Mouse (Mus musculus) forebrain, embryonic 11.5 days (tissue): ENCODE measurements around the gene Dennd2a. TPM values are rescaled to one million over a fixed set of nuclear protein-coding genes. Genes with fewer than 3 reads are reported as not detected.
A peak's percentile ranks its signal among the peaks of the same experiment; 100 is the strongest.
"Not testable (repeated sequence)": the region's sequence is repeated elsewhere in the genome, so short reads cannot be mapped to it uniquely, and the experiment has no call there.

ENCODE experiments used
- ATAC-seq: fragments of 200-750 bp; cut with Nextera tagmentation; replicated peaks from 2 replicates; pipeline ENCODE4 v1.8.0; 2017; ENCODE audit warnings: moderate TSS enrichment; ENCODE audit not compliant: low FRiP score
- DNase-seq: peaks from one replicate; pipeline ENCODE4 v3.0.0-alpha.2; 2017; ENCODE audit warnings: low spot score
- H3K27ac ChIP-seq: fragments of 300-500 bp; sonication (generic); 2 replicates; pipeline ENCODE4 v1.5.1; 2014; ENCODE audit warnings: low read depth, low read length
- H3K27me3 ChIP-seq: fragments of 300-500 bp; sonication (generic); 2 replicates; pipeline ENCODE4 v1.6.1; 2014; ENCODE audit warnings: mild to moderate bottlenecking, low read length, mixed read lengths; ENCODE audit not compliant: control insufficient read depth, insufficient read depth
- H3K36me3 ChIP-seq: fragments of 300-500 bp; sonication (generic); 2 replicates; pipeline ENCODE4 v1.6.1; 2014; ENCODE audit warnings: mild to moderate bottlenecking, low read length, moderate library complexity, mixed read lengths; ENCODE audit not compliant: control insufficient read depth, insufficient read depth
- H3K4me1 ChIP-seq: fragments of 300-500 bp; sonication (generic); replicated peaks from 2 replicates; pipeline ENCODE4 v1.6.1; 2014; ENCODE audit warnings: low read length, mixed read lengths; ENCODE audit not compliant: control insufficient read depth, insufficient read depth
- H3K4me2 ChIP-seq: fragments of 300-500 bp; sonication (generic); 2 replicates; pipeline ENCODE4 v1.6.1; 2014; ENCODE audit warnings: low read depth, mild to moderate bottlenecking, low read length, moderate library complexity, mixed read lengths; ENCODE audit not compliant: severe bottlenecking
- H3K4me3 ChIP-seq: fragments of 300-500 bp; sonication (generic); 2 replicates; pipeline ENCODE4 v1.5.1; 2014; ENCODE audit warnings: low read depth, low read length
- H3K9ac ChIP-seq: fragments of 300-500 bp; sonication (generic); 2 replicates; pipeline ENCODE4 v1.6.1; 2014; ENCODE audit warnings: low read length
- H3K9me3 ChIP-seq: fragments of 300-500 bp; sonication (generic); 2 replicates; pipeline ENCODE4 v1.6.1; 2016; ENCODE audit warnings: low read length, mixed read lengths; ENCODE audit not compliant: control insufficient read depth
- WGBS: fragments of 180-500 bp; shearing (Covaris S2); extraction: QIAGEN DNeasy Blood & Tissue Kit; methylation state at CpG from one replicate; pipeline ENCODE4 v1.1.7; 2014; 5-methylcytosine and 5-hydroxymethylcytosine counted together
- polyA plus RNA-seq: library from polyadenylated mRNA; unstranded; fragments of >200 nt; fragmentation: Nextera tagmentation; extraction: Ambion mirVana; gene quantifications from 2 replicates; pipeline ENCODE4 v1.2.1, GENCODE M21; 2014

Dennd2a gene
- polyA plus RNA-seq, 1 experiment from 2014 or later: 42.5 TPM

DNA sequence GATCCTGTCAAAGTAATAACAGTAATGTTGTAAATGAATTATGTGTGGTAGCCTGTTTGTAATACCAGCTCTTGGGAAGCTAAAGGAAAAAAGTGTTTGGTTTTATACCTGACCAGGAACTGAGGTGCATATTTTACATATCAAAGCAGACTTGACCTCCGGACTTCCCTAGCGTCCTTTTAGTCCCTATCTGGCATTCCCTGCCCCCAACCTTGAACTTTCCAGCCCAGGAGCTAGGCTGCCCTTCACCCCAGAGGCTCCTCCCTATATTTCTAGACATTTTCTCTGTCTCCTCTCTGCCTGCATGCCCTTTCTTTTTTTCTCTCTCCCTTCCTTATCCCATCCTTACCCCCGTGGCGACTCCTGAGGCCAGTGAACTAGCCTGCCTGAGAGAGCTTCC, 136.8 kb downstream of the Dennd2a start:
- Histone ChIP-seq H3K4me2 (no peak overlapping the region), H3K9ac (no peak overlapping the region), H3K9me3 (no peaks in the 10 kb centered on the region), H3K27ac (no peak overlapping the region), H3K4me1 (peaks cover 5% of the 10 kb centered on the region; the same call in 1 of the 2 replicates), H3K27me3 (no peaks in the 10 kb centered on the region), H3K4me3 (no peak overlapping the region; the same call in 1 of the 2 replicates), H3K36me3 (no peaks in the 10 kb centered on the region)
- WGBS: 41% methylated on average over 4 of the region's 4 CpGs
- DNase-seq (no peak), ATAC-seq (no peak)

DNA sequence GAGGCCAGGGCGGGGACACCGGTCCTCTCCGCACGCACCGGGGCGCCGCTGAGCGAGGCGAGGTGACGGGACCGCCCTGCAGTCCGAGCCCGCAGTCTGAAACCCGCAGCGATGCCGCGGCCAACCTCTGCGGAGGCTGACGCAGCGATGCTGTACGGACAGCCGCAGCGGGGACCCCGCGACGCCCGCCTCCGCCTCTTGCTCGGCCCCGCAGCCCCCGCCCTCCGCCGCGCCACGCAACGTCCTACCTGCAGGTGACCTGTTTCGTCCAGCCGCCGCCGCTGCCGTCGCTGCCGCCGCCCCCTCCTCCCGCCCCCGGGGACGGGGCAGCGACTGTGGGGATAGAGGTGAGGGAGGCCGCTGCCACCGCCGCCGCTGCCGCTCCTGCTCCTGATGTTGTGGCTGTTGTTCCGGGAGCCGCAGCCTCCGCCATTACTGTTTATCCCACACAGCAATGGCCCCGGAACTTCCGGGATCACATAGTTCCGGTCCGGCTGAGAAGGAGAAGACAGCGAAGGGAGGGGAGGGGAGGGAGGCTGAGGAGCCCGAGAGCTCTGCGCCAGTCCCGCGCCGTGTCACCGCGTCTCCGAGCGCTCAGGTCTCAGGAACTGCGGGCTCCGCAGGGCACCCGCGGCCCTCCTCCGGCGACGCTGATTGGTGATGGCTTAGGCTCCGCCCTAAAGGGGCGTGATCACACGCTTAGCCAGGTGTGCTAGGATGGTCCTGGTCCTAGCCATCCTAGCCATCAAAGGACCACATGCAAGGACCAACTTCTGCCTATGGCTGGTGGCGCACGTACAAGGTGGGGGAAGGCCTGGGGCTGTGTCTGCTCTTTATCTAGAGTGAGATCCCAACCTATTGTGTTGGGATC, 137.6 kb downstream of the Dennd2a start, which contains the start of gene Mkrn1:
TSS of gene Mkrn1 (minus strand) at position 612 of the 871 bp plus-strand sequence.
- peak within 1 kb of the TSS; percentile 98 for H3K4me3 ChIP-seq
- ATAC-seq: peak; percentile 93
- H3K27ac ChIP-seq: peak within 1 kb of the TSS; percentile 73
- peak within 1 kb of the TSS; percentile 65 for H3K4me2 ChIP-seq
- H3K9ac ChIP-seq: peak within 1 kb of the TSS; percentile 87
- under 1% methylated on average over 76 of the region's 82 CpGs for WGBS
- no peaks in the 10 kb centered on the region for H3K9me3 ChIP-seq
- DNase-seq: peak; percentile 89
- H3K36me3 ChIP-seq: no peaks in the 10 kb centered on the region
- peaks cover 5% of the 10 kb centered on the region; the same call in 1 of the 2 replicates for H3K4me1 ChIP-seq
- no peaks in the 10 kb centered on the region for H3K27me3 ChIP-seq

GRCm38 (mm10) chr6:39419386-39419850, 138.2 kb downstream of the Dennd2a start:
- no peaks in the 10 kb centered on the region for H3K27me3 ChIP-seq
- no peaks in the 10 kb centered on the region for H3K36me3 ChIP-seq
- ATAC-seq (peak; percentile 21), DNase-seq (no peak)
- H3K4me1 ChIP-seq: peaks cover 5% of the 10 kb centered on the region; the same call in 1 of the 2 replicates
- H3K27ac ChIP-seq: peak overlapping the region; percentile 73
- H3K4me2 ChIP-seq: peak overlapping the region; percentile 65
- peak overlapping the region; percentile 98 for H3K4me3 ChIP-seq
- under 1% methylated on average over 43 of the region's 43 CpGs for WGBS
- no peaks in the 10 kb centered on the region for H3K9me3 ChIP-seq
- H3K9ac ChIP-seq: peak overlapping the region; percentile 87

- H3K36me3 ChIP-seq, H3K27me3 ChIP-seq, H3K9ac ChIP-seq, H3K4me3 ChIP-seq, H3K4me1 ChIP-seq, H3K27ac ChIP-seq, ATAC-seq, DNase-seq, H3K4me2 ChIP-seq, H3K9me3 ChIP-seq: not testable (repeated sequence)
Observed at GRCm38 (mm10) chr6:39416654-39417053, 141.0 kb downstream of the Dennd2a start.

GRCm38 (mm10) chr6:39415762-39416161, 141.9 kb downstream of the Dennd2a start:
- no peak overlapping the region for H3K27ac ChIP-seq

DNA sequence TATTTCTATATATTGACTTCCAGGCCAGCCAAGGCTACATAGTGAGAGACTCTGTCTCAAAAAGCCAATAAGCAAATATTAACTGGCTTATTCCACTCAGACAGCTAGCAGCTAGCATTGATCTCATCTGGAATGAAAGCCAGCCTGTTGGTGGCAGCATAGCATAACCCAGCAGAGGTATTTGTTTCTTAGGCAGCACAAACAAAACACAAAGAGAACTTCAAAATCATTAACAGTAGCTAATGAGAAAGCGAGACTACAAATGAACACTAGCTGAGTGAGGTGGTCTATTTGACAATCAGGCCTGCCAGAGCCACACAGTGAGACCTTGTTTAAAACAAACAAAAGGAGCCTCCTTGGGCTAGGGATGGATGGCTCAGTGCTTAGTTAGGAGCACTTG, 143.6 kb downstream of the Dennd2a start:
- H3K4me3 ChIP-seq: no peak overlapping the region
- ATAC-seq: no peak
- no peak overlapping the region for H3K27ac ChIP-seq
- H3K9ac ChIP-seq: no peak overlapping the region
- no peaks in the 10 kb centered on the region for H3K36me3 ChIP-seq
- 68% methylated on average over 1 of the region's 1 CpGs for WGBS
- no peaks in the 10 kb centered on the region for H3K27me3 ChIP-seq
- H3K4me2 ChIP-seq: no peak overlapping the region
- DNase-seq: no peak
- no peaks in the 10 kb centered on the region for H3K9me3 ChIP-seq
- peaks cover 4% of the 10 kb centered on the region; the same call in 1 of the 2 replicates for H3K4me1 ChIP-seq

More at GRCm38 (mm10) chr6:39415762-39416161, 141.9 kb downstream of the Dennd2a start:
- ATAC-seq (no peak), DNase-seq (peak; percentile 76)
- Histone ChIP-seq H3K4me2 (no peak overlapping the region), H3K4me1 (peaks cover 5% of the 10 kb centered on the region; the same call in 1 of the 2 replicates), H3K36me3 (no peaks in the 10 kb centered on the region), H3K9me3 (no peaks in the 10 kb centered on the region), H3K9ac (no peak overlapping the region), H3K4me3 (no peak overlapping the region), H3K27me3 (no peaks in the 10 kb centered on the region)
- WGBS: 44% methylated on average over 3 of the region's 5 CpGs

Other genes starting within 250 kb of the Dennd2a start
- 36.7 and 39.4 TPM in 2 replicates for gene Slc37a3, start 180.2 kb downstream of the Dennd2a start, polyA plus RNA-seq
- 0.28 and 0.55 TPM in 2 replicates for gene Rab19, start 176.7 kb downstream of the Dennd2a start, polyA plus RNA-seq
- gene Mkrn1, start 137.4 kb downstream of the Dennd2a start, polyA plus RNA-seq: 91.9 and 92.6 TPM in 2 replicates
- 23.2 and 26.6 TPM in 2 replicates for gene Adck2, start 16.0 kb upstream of the Dennd2a start, polyA plus RNA-seq
- gene Gm42420, start 27.9 kb upstream of the Dennd2a start, polyA plus RNA-seq: 4.7 TPM in 1 of 2 replicates, not detected in the other
- gene Ndufb2, start 34.7 kb upstream of the Dennd2a start, polyA plus RNA-seq: 217 and 222 TPM in 2 replicates
- gene Braf, start 167.6 kb upstream of the Dennd2a start, polyA plus RNA-seq: 21.0 and 26.0 TPM in 2 replicates